Mouse (Mus musculus): ENCODE data around the gene Uox. TPM values are rescaled to one million over a fixed set of nuclear protein-coding genes. Genes with fewer than 3 reads are reported as not detected.

Gene Uox
- polyA plus RNA-seq (2011; ENCODE audit: insufficient read length, low read depth, missing spikeins) = not detected in 2 replicates

DNA sequence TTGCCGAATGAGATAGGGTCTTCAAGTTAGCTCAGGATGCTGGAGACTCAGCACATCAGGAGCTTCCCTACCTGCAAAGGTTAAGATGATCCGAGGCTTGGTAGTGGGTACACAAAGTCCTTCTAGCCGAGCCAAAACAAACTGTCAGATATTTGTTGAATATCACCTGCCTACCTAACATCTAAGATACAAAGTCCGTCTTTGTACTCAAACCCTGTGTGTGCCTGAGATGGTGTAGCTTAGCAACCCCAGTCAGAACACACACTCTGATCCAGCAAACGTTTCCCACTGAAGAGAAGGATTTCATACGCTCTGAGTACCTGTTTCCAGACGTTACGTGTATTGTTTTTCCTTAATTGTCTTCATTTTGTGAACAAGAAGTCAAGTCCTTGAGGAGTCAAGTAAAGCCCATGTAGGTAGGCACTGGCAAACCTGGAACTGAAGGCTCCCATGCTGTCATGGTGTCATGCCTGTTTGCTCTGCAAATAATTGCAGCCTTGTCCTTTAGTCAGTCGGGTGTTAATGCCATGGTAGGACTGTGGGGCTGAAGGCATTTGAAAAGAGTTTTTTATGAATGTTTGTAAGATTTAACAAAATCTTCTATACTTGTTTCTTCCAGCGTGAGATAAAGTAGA is at the start of gene Uox:
Gene Uox (plus strand): TSS at position 279 of the 635 bp plus-strand sequence.
- H3K4me1 ChIP-seq (ENCODE audit: control insufficient read depth, insufficient read depth, low read length) = peaks cover 10% of the 10 kb centered on the region; the same call in 1 of the 2 replicates
- TF ChIP-seq POLR2A (IDR thresholded peaks at IDR 0.05; ENCODE audit: low read depth, low read length) (no peak), CTCF (IDR thresholded peaks at IDR 0.05; ENCODE audit: borderline replicate concordance, insufficient read depth, low read length) (no peak)
- no peak within 1 kb of the TSS for H3K27ac ChIP-seq (ENCODE audit: insufficient read depth, low read length)
- H3K4me3 ChIP-seq (ENCODE audit: insufficient read depth, low read length) = no peak within 1 kb of the TSS

DNA sequence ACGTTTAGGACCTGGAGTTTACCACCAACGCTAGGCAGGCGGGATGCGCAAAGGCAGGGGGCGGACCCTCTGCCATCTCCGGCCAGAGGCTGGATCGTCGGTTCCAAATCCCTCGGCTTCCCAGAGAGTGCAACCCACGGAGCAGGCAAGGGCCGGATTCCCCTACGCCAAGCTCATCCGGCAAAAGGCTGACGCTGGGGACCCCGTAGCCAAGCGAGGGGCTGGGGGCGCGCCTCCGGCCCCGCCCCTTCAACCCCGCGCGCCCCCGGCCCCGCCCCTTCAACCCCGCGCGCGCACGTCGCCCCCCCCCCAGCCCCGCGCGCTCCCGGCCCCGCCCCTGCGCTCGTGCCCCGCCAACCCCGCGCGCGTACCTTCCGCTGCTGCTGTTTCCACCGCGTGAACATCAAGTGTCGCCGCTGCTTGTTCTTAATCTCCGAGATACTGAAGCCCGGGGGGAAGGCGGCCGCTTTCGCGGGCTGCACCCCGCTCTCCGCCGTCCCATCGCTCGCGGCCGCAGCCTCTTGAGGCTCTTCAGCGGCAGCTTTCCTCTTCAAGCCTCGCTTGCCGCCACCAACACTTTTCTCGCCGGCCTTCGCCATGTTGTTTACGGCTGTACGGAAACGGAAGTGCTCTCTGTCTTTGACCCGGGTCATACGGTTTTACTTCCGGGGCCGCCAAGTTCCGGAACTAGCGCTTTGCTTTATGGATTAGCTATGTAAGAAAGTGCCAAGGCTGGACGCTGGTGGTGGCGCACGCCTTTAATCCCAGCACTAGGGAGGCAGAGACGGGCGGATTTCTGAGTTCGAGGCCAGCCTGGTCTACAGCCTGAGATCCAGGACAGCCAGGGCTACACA is 49.2 kb upstream of the Uox start, which contains the start of gene Rpf1:
Gene Rpf1 (minus strand): TSS at position 632 of the 854 bp plus-strand sequence.
- peak within 1 kb of the TSS; percentile 87 for H3K27ac ChIP-seq (ENCODE audit: insufficient read depth, low read length)
- no peaks in the 10 kb centered on the region for H3K4me1 ChIP-seq (ENCODE audit: control insufficient read depth, insufficient read depth, low read length)
- TF ChIP-seq POLR2A (IDR thresholded peaks at IDR 0.05; ENCODE audit: low read depth, low read length) (peak; percentile 73), CTCF (IDR thresholded peaks at IDR 0.05; ENCODE audit: borderline replicate concordance, insufficient read depth, low read length) (no peak)

DNA sequence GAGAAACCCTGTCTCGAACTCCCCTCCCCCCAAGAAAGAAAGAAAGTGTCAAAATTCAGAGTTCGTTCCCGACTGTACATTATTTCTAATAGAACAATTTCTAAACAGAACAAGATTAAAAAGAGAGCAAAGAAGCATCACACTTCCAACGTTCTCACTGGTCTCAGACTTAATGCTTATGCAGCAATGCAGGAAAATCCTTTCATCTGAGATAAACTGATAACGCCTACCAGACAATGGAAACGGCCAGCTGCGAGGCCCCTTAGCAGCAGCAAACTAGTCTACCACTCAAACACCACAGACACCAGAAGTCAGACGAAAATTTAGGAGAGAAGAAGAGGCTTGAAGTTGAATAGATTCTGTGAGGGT is 48.6 kb upstream of the Uox start:
- Histone ChIP-seq H3K4me3 (ENCODE audit: insufficient read depth, low read length) (peak overlapping the region; percentile 87), H3K27ac (ENCODE audit: insufficient read depth, low read length) (peak overlapping the region; percentile 48), H3K4me1 (ENCODE audit: control insufficient read depth, insufficient read depth, low read length) (no peaks in the 10 kb centered on the region)
- TF ChIP-seq CTCF (IDR thresholded peaks at IDR 0.05; ENCODE audit: borderline replicate concordance, insufficient read depth, low read length) (no peak), POLR2A (IDR thresholded peaks at IDR 0.05; ENCODE audit: low read depth, low read length) (no peak; the same call in 1 of the 2 replicates)

More for the DNA sequence above, 49.2 kb upstream of the Uox start, which contains the start of gene Rpf1:
- peak within 1 kb of the TSS; percentile 87 for H3K4me3 ChIP-seq (ENCODE audit: insufficient read depth, low read length)

DNA sequence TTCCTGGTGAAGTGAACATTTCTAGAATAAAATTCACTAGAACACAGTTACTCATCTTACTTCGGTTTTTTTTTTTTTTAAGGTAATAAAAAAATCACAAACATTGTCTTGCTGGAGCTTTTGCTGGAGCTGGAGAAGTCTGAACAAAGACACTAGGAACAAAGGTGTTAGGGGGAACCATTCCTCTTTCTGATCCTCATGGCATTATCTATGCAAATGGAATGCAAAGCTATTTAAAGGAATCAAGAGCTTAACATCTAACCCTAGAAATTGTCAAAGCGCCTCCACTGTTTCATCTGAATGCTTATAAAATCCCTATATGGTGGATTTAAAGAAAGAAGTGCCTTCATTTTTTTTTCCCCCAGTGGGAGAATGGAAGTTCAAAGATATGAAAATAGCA is 41.9 kb upstream of the Uox start:
- TF ChIP-seq POLR2A (IDR thresholded peaks at IDR 0.05; ENCODE audit: low read depth, low read length) (no peak), CTCF (IDR thresholded peaks at IDR 0.05; ENCODE audit: borderline replicate concordance, insufficient read depth, low read length) (no peak)
- Histone ChIP-seq H3K4me1 (ENCODE audit: control insufficient read depth, insufficient read depth, low read length) (no peaks in the 10 kb centered on the region), H3K4me3 (ENCODE audit: insufficient read depth, low read length) (no peak overlapping the region), H3K27ac (ENCODE audit: insufficient read depth, low read length) (no peak overlapping the region)

DNA sequence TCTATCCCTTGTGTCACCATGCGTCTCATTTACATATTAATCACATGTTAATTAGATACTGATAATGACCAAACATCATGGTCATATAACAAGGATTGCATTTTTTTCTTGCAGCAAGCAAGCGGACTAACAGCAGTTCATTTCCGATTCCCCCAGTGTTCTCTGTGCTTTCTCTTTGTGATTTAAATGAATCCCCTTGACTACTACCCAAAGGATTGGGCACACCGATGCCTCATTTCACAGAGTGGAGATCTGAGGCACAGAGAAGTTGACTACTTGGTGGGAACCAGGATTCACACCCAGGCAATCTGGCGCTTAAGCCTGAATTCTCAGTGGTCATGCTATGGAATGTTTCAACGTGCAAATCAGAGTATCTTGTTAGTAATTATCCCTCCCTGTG is 35.2 kb upstream of the Uox start:
- Histone ChIP-seq H3K4me1 (ENCODE audit: control insufficient read depth, insufficient read depth, low read length) (no peaks in the 10 kb centered on the region), H3K27ac (ENCODE audit: insufficient read depth, low read length) (no peak overlapping the region), H3K4me3 (ENCODE audit: insufficient read depth, low read length) (no peak overlapping the region)
- TF ChIP-seq POLR2A (IDR thresholded peaks at IDR 0.05; ENCODE audit: low read depth, low read length) (no peak), CTCF (IDR thresholded peaks at IDR 0.05; ENCODE audit: borderline replicate concordance, insufficient read depth, low read length) (no peak)

DNA sequence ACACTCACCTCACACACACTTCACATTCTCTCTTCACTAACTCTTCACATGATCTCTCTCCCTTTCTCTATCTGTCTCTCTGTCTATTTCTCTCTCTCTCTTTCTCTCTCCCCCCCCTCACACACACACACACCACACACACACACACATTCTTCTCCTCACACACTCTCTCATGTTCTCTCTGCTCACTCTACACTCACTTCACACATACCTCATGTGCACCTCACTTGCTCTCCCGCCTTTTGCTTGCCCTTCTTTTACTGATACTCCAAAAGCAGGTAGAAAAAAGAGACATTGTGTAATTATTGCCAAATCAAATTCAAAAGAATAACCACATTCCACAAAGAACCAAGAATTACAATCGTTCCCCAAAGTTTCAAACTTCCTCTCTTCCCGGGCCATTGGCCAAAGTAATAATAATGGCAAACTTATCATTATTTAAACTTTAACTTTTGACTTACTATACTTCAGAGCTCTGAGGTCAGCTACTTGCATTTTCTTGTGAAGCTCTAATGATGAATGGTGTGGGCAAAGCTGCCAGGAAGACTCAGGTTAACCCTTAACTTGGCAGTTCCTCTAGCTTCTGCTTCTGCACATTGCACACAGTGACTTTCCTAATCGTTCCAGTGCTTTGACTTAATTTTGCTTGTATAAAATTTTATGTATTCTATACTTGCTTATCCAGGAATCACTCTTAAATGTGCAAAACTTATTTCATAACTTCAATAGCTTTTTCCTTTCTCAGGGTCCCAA is 29.5 kb upstream of the Uox start:
- Histone ChIP-seq H3K27ac (ENCODE audit: insufficient read depth, low read length) (no peak overlapping the region), H3K4me1 (ENCODE audit: control insufficient read depth, insufficient read depth, low read length) (no peaks in the 10 kb centered on the region), H3K4me3 (ENCODE audit: insufficient read depth, low read length) (no peak overlapping the region)
- TF ChIP-seq CTCF (IDR thresholded peaks at IDR 0.05; ENCODE audit: borderline replicate concordance, insufficient read depth, low read length) = no peak
- TF ChIP-seq POLR2A (IDR thresholded peaks at IDR 0.05; ENCODE audit: low read depth, low read length) = no peak

DNA sequence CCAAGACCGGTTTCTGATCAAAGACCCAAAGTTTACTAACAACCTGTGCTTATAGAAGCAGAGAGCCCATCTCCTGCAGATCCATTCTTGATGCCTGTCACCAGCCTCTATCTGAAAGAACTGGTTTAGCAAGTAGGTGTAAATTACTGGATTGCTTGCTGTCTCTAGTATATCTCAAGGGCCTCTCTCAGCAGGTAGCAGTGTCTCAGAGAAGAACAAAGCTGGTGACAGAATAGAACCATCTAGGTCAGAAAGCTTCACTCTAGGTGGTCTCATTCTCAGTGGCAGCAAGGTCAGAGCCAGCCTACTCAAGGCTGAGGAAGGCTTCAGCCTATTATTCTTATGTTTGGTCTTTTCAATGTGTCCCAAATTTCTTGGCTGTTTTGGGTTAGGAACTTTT is 26.6 kb upstream of the Uox start:
- H3K4me3 ChIP-seq (ENCODE audit: insufficient read depth, low read length) = no peak overlapping the region
- no peaks in the 10 kb centered on the region for H3K4me1 ChIP-seq (ENCODE audit: control insufficient read depth, insufficient read depth, low read length)
- TF ChIP-seq CTCF (IDR thresholded peaks at IDR 0.05; ENCODE audit: borderline replicate concordance, insufficient read depth, low read length) (no peak), POLR2A (IDR thresholded peaks at IDR 0.05; ENCODE audit: low read depth, low read length) (no peak)
- no peak overlapping the region for H3K27ac ChIP-seq (ENCODE audit: insufficient read depth, low read length)

DNA sequence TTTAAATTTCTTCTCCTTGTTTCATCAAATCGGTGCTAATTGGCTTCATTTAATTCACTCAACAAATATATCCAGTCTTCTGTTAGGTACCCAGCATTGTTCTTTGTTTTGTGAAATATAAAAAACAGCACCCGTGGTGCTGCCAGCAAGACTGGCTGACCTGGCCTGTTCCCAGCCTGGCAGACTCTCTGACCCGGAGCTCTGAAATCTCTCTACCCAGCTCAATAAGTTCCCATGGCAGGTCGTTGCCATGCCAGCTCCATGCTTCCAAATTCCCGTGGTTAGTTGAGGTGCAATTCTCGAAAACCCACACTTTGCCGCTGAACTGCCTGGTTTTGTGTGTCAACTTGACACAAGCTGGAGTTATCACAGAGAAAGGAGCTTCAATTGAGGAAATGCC is 15.4 kb upstream of the Uox start:
- H3K4me3 ChIP-seq (ENCODE audit: insufficient read depth, low read length) = no peak overlapping the region
- H3K27ac ChIP-seq (ENCODE audit: insufficient read depth, low read length) = no peak overlapping the region
- TF ChIP-seq CTCF (IDR thresholded peaks at IDR 0.05; ENCODE audit: borderline replicate concordance, insufficient read depth, low read length) (no peak), POLR2A (IDR thresholded peaks at IDR 0.05; ENCODE audit: low read depth, low read length) (no peak)
- no peaks in the 10 kb centered on the region for H3K4me1 ChIP-seq (ENCODE audit: control insufficient read depth, insufficient read depth, low read length)

DNA sequence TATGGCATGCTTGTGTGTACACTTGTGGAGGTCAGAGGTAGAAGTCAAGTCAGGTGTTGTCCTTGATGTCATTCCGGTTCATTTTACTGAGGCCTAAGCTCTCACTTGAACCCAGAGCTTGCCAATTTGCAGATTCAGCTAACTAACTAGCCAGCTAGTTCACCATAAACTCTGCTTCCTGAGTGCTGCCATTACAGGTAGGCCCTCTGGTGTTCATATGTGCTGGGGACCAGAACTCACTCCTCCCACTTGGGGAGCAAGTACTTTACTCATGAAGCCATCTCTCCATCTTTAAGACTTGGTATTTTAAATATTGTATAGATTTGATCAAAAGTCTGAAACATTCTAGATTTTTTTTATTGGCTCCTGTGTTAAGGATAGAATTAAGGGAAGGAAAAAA is 13.7 kb upstream of the Uox start:
- Histone ChIP-seq H3K4me3 (ENCODE audit: insufficient read depth, low read length) (no peak overlapping the region), H3K4me1 (ENCODE audit: control insufficient read depth, insufficient read depth, low read length) (no peaks in the 10 kb centered on the region), H3K27ac (ENCODE audit: insufficient read depth, low read length) (no peak overlapping the region)
- TF ChIP-seq POLR2A (IDR thresholded peaks at IDR 0.05; ENCODE audit: low read depth, low read length) (no peak), CTCF (IDR thresholded peaks at IDR 0.05; ENCODE audit: borderline replicate concordance, insufficient read depth, low read length) (no peak)

Data from embryonic fibroblast, embryonic 13.5 days (primary cell).